Mouse (Mus musculus): ENCODE measurements at regions not wholly inside any gene's neighbourhood (a gene's known extent, or its start where the extent isn't known, plus 50 kb on each side); places are given as distances from the start of the nearest gene placed in this dataset.
"Not testable (repeated sequence)": the region's sequence is repeated elsewhere in the genome, so short reads cannot be mapped to it uniquely, and the experiment has no call there.

- Histone ChIP-seq H3K4me3 (ENCODE audit: low read depth, low read length) (no peak overlapping the region), H3K9me3 (ENCODE audit: control insufficient read depth, low read length) (no peaks in the 10 kb centered on the region), H3K9ac (replicated peaks; ENCODE audit: low read depth, low read length) (no peak overlapping the region), H3K4me2 (ENCODE audit: low read depth, low read length) (no peak overlapping the region), H3K4me1 (ENCODE audit: control insufficient read depth, insufficient read depth, low read length) (no peaks in the 10 kb centered on the region), H3K36me3 (ENCODE audit: control insufficient read depth, insufficient read depth, low read length) (no peaks in the 10 kb centered on the region), H3K27me3 (ENCODE audit: control insufficient read depth, insufficient read depth, low read length) (no peaks in the 10 kb centered on the region), H3K27ac (ENCODE audit: low read depth, low read length) (no peak overlapping the region)
- no peak for ATAC-seq (ENCODE audit: low read depth)
These were observed 1642.1 kb upstream of the Cdh6 start for GRCm38 (mm10) chr15:14815556-14815955.

GRCm38 (mm10) chr15:14806849-14807248 is 1633.4 kb upstream of the Cdh6 start:
- Histone ChIP-seq H3K9me3 (ENCODE audit: control insufficient read depth, low read length) (no peaks in the 10 kb centered on the region), H3K4me3 (ENCODE audit: low read depth, low read length) (no peak overlapping the region), H3K4me1 (ENCODE audit: control insufficient read depth, insufficient read depth, low read length) (no peaks in the 10 kb centered on the region), H3K36me3 (ENCODE audit: control insufficient read depth, insufficient read depth, low read length) (no peaks in the 10 kb centered on the region), H3K9ac (replicated peaks; ENCODE audit: low read depth, low read length) (no peak overlapping the region), H3K27me3 (ENCODE audit: control insufficient read depth, insufficient read depth, low read length) (no peaks in the 10 kb centered on the region), H3K27ac (ENCODE audit: low read depth, low read length) (no peak overlapping the region), H3K4me2 (ENCODE audit: low read depth, low read length) (no peak overlapping the region)
- ATAC-seq (ENCODE audit: low read depth) = no peak
- WGBS = 50% methylated on average over 1 of the region's 1 CpGs

DNA sequence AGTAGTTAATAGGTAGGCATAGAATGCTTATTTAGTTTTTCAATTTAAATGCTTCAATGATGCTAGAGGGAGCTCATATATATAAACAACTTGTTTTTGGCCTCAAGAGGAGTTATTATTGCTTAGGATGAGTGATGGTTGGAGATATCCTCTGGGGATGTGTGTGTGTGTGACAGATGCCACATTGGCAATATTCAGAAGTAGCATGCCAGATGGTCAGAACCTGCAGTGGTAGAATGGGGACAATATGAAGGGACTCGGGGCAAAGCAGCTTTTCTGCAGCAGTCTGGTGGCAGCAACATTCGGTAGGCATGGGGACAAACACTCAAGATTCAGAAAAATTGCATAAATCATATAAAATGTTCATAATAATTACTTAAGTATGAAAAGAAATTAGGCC is 1621.7 kb upstream of the Cdh6 start:
- no peak overlapping the region for H3K9ac ChIP-seq (replicated peaks; ENCODE audit: low read depth, low read length)
- no peaks in the 10 kb centered on the region for H3K27me3 ChIP-seq (ENCODE audit: control insufficient read depth, insufficient read depth, low read length)
- no peaks in the 10 kb centered on the region for H3K9me3 ChIP-seq (ENCODE audit: control insufficient read depth, low read length)
- H3K27ac ChIP-seq (ENCODE audit: low read depth, low read length) = no peak overlapping the region
- no peaks in the 10 kb centered on the region for H3K36me3 ChIP-seq (ENCODE audit: control insufficient read depth, insufficient read depth, low read length)
- no peak overlapping the region for H3K4me2 ChIP-seq (ENCODE audit: low read depth, low read length)
- 58% methylated on average over 2 of the region's 2 CpGs for WGBS
- H3K4me1 ChIP-seq (ENCODE audit: control insufficient read depth, insufficient read depth, low read length) = no peaks in the 10 kb centered on the region
- no peak for ATAC-seq (ENCODE audit: low read depth)
- H3K4me3 ChIP-seq (ENCODE audit: low read depth, low read length) = no peak overlapping the region

DNA sequence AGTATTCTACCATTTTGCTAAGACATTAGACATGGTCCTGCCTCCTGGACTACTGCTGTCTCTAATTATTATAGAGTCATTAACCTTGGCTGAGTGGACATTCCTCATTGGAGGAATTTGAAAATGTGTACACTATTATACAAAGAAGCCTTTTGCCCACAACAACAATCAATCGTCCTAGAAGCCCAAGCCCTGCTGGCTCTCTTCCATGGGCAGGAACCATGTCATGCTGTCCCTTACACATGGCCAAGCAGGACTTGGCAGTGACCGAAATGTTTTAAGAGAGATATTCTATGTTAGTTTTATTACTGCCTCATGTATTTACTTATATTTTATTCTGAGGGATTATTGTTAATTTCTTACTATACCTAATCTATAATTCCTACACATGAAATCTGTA is 1607.3 kb upstream of the Cdh6 start:
- WGBS = 82% methylated on average over 2 of the region's 2 CpGs
- Histone ChIP-seq H3K27ac (ENCODE audit: low read depth, low read length) (no peak overlapping the region), H3K27me3 (ENCODE audit: control insufficient read depth, insufficient read depth, low read length) (no peaks in the 10 kb centered on the region), H3K4me3 (ENCODE audit: low read depth, low read length) (no peak overlapping the region), H3K4me2 (ENCODE audit: low read depth, low read length) (no peak overlapping the region), H3K4me1 (ENCODE audit: control insufficient read depth, insufficient read depth, low read length) (no peaks in the 10 kb centered on the region), H3K9ac (replicated peaks; ENCODE audit: low read depth, low read length) (no peak overlapping the region), H3K9me3 (ENCODE audit: control insufficient read depth, low read length) (no peaks in the 10 kb centered on the region), H3K36me3 (ENCODE audit: control insufficient read depth, insufficient read depth, low read length) (no peaks in the 10 kb centered on the region)
- no peak for ATAC-seq (ENCODE audit: low read depth)

DNA sequence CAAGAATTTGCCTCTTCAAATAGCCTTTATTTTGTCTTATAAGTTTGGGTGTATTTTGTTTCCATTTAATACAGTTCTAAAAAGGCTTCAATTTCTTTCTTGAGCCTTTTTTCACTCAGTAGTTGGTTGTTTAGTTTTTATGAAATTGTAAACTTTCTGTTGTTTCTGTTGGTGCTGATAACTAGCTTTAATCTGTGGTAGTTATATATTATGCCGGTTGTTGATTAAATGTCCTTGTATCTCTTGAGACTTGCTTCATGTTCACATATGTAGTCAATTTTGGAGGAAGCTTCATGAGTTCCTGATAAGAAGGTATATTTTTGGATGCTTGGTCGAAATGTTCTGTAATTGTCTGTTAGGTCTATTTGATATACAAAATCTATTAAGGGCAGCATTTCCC is 1568.3 kb upstream of the Cdh6 start:
- 92% methylated on average over 2 of the region's 2 CpGs for WGBS
- Histone ChIP-seq H3K27ac (ENCODE audit: low read depth, low read length) (no peak overlapping the region), H3K4me2 (ENCODE audit: low read depth, low read length) (no peak overlapping the region), H3K9me3 (ENCODE audit: control insufficient read depth, low read length) (no peaks in the 10 kb centered on the region), H3K36me3 (ENCODE audit: control insufficient read depth, insufficient read depth, low read length) (no peaks in the 10 kb centered on the region), H3K27me3 (ENCODE audit: control insufficient read depth, insufficient read depth, low read length) (no peaks in the 10 kb centered on the region), H3K4me1 (ENCODE audit: control insufficient read depth, insufficient read depth, low read length) (no peaks in the 10 kb centered on the region), H3K4me3 (ENCODE audit: low read depth, low read length) (no peak overlapping the region), H3K9ac (replicated peaks; ENCODE audit: low read depth, low read length) (no peak overlapping the region)
- no peak for ATAC-seq (ENCODE audit: low read depth)

GRCm38 (mm10) chr15:14697925-14698324 is 1524.5 kb upstream of the Cdh6 start:
- WGBS = 92% methylated on average over 2 of the region's 2 CpGs
- not testable (repeated sequence) for H3K36me3 ChIP-seq (ENCODE audit: control insufficient read depth, insufficient read depth, low read length); H3K9ac ChIP-seq (replicated peaks; ENCODE audit: low read depth, low read length); ATAC-seq (ENCODE audit: low read depth); H3K9me3 ChIP-seq (ENCODE audit: control insufficient read depth, low read length); H3K4me2 ChIP-seq (ENCODE audit: low read depth, low read length); H3K4me3 ChIP-seq (ENCODE audit: low read depth, low read length); H3K27me3 ChIP-seq (ENCODE audit: control insufficient read depth, insufficient read depth, low read length); H3K27ac ChIP-seq (ENCODE audit: low read depth, low read length); H3K4me1 ChIP-seq (ENCODE audit: control insufficient read depth, insufficient read depth, low read length)

DNA sequence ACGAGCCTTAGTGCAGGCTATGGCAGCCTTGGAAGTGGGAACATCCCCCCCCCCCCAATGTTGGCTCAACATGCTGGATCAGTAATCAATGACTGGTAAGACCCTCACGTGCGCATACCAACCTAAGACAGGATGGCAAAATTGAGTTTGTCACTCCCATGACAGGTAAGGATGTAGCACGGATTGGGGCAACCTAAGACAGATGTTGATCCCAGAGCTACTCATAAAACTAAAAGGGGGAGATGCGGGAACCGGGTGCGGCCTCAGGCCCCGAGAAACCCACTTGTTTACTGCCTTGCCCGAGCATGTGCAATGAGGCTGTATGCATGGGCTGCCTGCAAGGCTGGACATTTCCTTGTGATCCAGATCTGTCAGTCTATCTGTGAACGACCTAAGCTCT is 1523.0 kb upstream of the Cdh6 start:
- Histone ChIP-seq H3K9ac (replicated peaks; ENCODE audit: low read depth, low read length) (no peak overlapping the region), H3K36me3 (ENCODE audit: control insufficient read depth, insufficient read depth, low read length) (no peaks in the 10 kb centered on the region), H3K9me3 (ENCODE audit: control insufficient read depth, low read length) (no peaks in the 10 kb centered on the region), H3K27me3 (ENCODE audit: control insufficient read depth, insufficient read depth, low read length) (no peaks in the 10 kb centered on the region), H3K4me3 (ENCODE audit: low read depth, low read length) (no peak overlapping the region), H3K4me2 (ENCODE audit: low read depth, low read length) (no peak overlapping the region), H3K4me1 (ENCODE audit: control insufficient read depth, insufficient read depth, low read length) (no peaks in the 10 kb centered on the region), H3K27ac (ENCODE audit: low read depth, low read length) (no peak overlapping the region)
- WGBS = 96% methylated on average over 10 of the region's 10 CpGs
- ATAC-seq (ENCODE audit: low read depth) = no peak

DNA sequence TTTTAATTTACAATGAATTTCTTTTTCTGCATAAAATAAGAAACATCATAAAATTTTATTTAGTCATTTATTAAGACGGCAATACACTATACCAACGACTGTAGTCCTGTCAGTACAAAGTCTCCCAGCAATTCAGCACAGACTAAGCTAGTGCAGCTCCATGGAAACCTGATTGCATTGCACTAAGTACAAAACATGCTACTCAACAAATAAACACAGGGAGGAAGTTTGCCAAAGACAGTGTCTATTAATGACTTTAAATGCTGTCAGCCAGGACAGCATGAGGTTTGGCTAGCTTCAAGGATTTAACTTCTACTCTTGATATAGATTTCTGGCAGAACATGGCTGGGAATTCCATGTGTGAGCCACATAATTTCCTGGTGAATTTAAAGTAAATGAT is 1515.7 kb upstream of the Cdh6 start:
- no peak overlapping the region for H3K27ac ChIP-seq (ENCODE audit: low read depth, low read length)
- H3K9me3 ChIP-seq (ENCODE audit: control insufficient read depth, low read length) = no peaks in the 10 kb centered on the region
- WGBS = 62% methylated on average over 2 of the region's 2 CpGs
- H3K4me2 ChIP-seq (ENCODE audit: low read depth, low read length) = no peak overlapping the region
- no peak overlapping the region for H3K9ac ChIP-seq (replicated peaks; ENCODE audit: low read depth, low read length)
- no peaks in the 10 kb centered on the region for H3K27me3 ChIP-seq (ENCODE audit: control insufficient read depth, insufficient read depth, low read length)
- H3K4me1 ChIP-seq (ENCODE audit: control insufficient read depth, insufficient read depth, low read length) = no peaks in the 10 kb centered on the region
- ATAC-seq (ENCODE audit: low read depth) = peak; percentile 76; the same call in 1 of the 2 replicates
- H3K4me3 ChIP-seq (ENCODE audit: low read depth, low read length) = no peak overlapping the region
- no peaks in the 10 kb centered on the region for H3K36me3 ChIP-seq (ENCODE audit: control insufficient read depth, insufficient read depth, low read length)

DNA sequence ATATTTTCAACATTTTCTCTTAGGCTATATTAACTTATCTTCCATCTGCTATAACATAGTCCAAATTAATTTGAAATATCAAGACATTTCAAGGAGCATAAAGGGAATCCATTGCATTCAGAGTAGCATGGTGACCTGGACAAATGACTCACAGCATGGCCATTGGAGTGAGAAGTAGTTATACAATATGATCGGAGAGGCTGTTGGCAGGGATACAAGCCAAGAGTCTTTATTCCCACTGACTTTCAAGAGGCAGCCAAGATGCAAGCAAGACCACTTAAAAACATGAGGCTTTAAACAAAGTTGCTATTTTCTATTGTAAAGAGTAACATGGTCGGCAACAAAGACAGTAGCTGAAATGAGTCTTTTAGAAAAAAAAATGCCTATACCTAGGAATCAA is 1468.8 kb upstream of the Cdh6 start:
- H3K9ac ChIP-seq (replicated peaks; ENCODE audit: low read depth, low read length) = no peak overlapping the region
- WGBS = 83% methylated on average over 2 of the region's 2 CpGs
- no peaks in the 10 kb centered on the region for H3K27me3 ChIP-seq (ENCODE audit: control insufficient read depth, insufficient read depth, low read length)
- no peak for ATAC-seq (ENCODE audit: low read depth)
- no peak overlapping the region for H3K4me2 ChIP-seq (ENCODE audit: low read depth, low read length)
- H3K9me3 ChIP-seq (ENCODE audit: control insufficient read depth, low read length) = no peaks in the 10 kb centered on the region
- H3K27ac ChIP-seq (ENCODE audit: low read depth, low read length) = no peak overlapping the region
- no peaks in the 10 kb centered on the region for H3K36me3 ChIP-seq (ENCODE audit: control insufficient read depth, insufficient read depth, low read length)
- no peak overlapping the region for H3K4me3 ChIP-seq (ENCODE audit: low read depth, low read length)
- H3K4me1 ChIP-seq (ENCODE audit: control insufficient read depth, insufficient read depth, low read length) = no peaks in the 10 kb centered on the region

DNA sequence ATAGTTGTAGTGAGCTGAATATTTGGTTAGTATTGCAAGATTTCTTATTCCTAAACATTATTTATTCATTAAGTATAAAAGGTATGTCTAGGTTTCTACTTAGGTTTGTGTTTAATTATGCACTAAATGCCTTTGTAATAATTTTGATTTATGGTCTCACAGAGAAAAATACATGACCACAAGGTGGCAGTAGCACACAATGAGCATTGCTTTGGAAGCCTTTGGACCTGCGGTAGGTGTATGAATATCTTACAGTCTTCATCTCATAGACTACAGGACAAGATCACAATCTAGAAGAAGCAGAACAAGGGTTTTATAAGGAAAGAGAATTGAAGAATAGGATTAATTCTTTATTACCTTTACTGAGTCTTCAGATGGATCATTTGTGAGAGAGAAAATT is 1455.0 kb upstream of the Cdh6 start:
- H3K27ac ChIP-seq (ENCODE audit: low read depth, low read length) = no peak overlapping the region
- no peaks in the 10 kb centered on the region for H3K36me3 ChIP-seq (ENCODE audit: control insufficient read depth, insufficient read depth, low read length)
- no peak overlapping the region for H3K9ac ChIP-seq (replicated peaks; ENCODE audit: low read depth, low read length)
- H3K4me1 ChIP-seq (ENCODE audit: control insufficient read depth, insufficient read depth, low read length) = no peaks in the 10 kb centered on the region
- H3K27me3 ChIP-seq (ENCODE audit: control insufficient read depth, insufficient read depth, low read length) = no peaks in the 10 kb centered on the region
- 67% methylated on average over 1 of the region's 1 CpGs for WGBS
- no peak for ATAC-seq (ENCODE audit: low read depth)
- no peak overlapping the region for H3K4me2 ChIP-seq (ENCODE audit: low read depth, low read length)
- H3K9me3 ChIP-seq (ENCODE audit: control insufficient read depth, low read length) = no peaks in the 10 kb centered on the region
- H3K4me3 ChIP-seq (ENCODE audit: low read depth, low read length) = no peak overlapping the region
